Mouse (Mus musculus): ENCODE results near the gene Rfwd3. TPM values are rescaled to one million over a fixed set of nuclear protein-coding genes. Genes with fewer than 3 reads are reported as not detected.

The Rfwd3 gene
- polyA plus RNA-seq, 1 experiment from 2014 or later = 39.8 TPM

- Histone ChIP-seq H3K9me3 (replicated peaks; ENCODE audit: control insufficient read depth, low read length) (no peaks in the 10 kb centered on the region), H3K27me3 (ENCODE audit: control insufficient read depth, insufficient read depth, low read length) (no peaks in the 10 kb centered on the region), H3K27ac (ENCODE audit: low read length) (peak overlapping the region; percentile 11; the same call in 1 of the 2 replicates), H3K4me3 (ENCODE audit: low read length) (no peak overlapping the region), H3K9ac (ENCODE audit: low read length) (no peak overlapping the region), H3K4me2 (ENCODE audit: low read depth, low read length) (no peak overlapping the region), H3K36me3 (ENCODE audit: control insufficient read depth, insufficient read depth) (no peaks in the 10 kb centered on the region), H3K4me1 (ENCODE audit: control insufficient read depth, insufficient read depth, low read length) (peaks cover 4% of the 10 kb centered on the region; the same call in 1 of the 2 replicates)
- 66% methylated on average over 4 of the region's 4 CpGs for WGBS
- no peak for ATAC-seq (replicated peaks; ENCODE audit: extremely low read depth, insufficient read depth, low FRiP score)
Measured at GRCm38 (mm10) chr8:111246287-111246830, 53.7 kb downstream of the Rfwd3 start.

- no peaks in the 10 kb centered on the region for H3K27me3 ChIP-seq (ENCODE audit: control insufficient read depth, insufficient read depth, low read length)
- no peak overlapping the region for H3K4me3 ChIP-seq (ENCODE audit: low read length)
- no peak overlapping the region for H3K27ac ChIP-seq (ENCODE audit: low read length)
- WGBS = 75% methylated on average over 3 of the region's 3 CpGs
- H3K9ac ChIP-seq (ENCODE audit: low read length) = no peak overlapping the region
- H3K36me3 ChIP-seq (ENCODE audit: control insufficient read depth, insufficient read depth) = no peaks in the 10 kb centered on the region
- no peak for ATAC-seq (replicated peaks; ENCODE audit: extremely low read depth, insufficient read depth, low FRiP score)
- no peaks in the 10 kb centered on the region for H3K9me3 ChIP-seq (replicated peaks; ENCODE audit: control insufficient read depth, low read length)
- no peak overlapping the region for H3K4me2 ChIP-seq (ENCODE audit: low read depth, low read length)
- H3K4me1 ChIP-seq (ENCODE audit: control insufficient read depth, insufficient read depth, low read length) = 0 out of 2 replicates have a peak, but pooled peaks cover 2% of the 10 kb centered on the region
Measured at GRCm38 (mm10) chr8:111237301-111237700, 62.7 kb downstream of the Rfwd3 start.

GRCm38 (mm10) chr8:111233730-111234129 lies 66.3 kb downstream of the Rfwd3 start:
- H3K4me2 ChIP-seq (ENCODE audit: low read depth, low read length) = no peak overlapping the region
- H3K27me3 ChIP-seq (ENCODE audit: control insufficient read depth, insufficient read depth, low read length) = no peaks in the 10 kb centered on the region
- 89% methylated on average over 2 of the region's 2 CpGs for WGBS
- H3K36me3 ChIP-seq (ENCODE audit: control insufficient read depth, insufficient read depth) = no peaks in the 10 kb centered on the region
- no peak overlapping the region for H3K9ac ChIP-seq (ENCODE audit: low read length)
- H3K4me1 ChIP-seq (ENCODE audit: control insufficient read depth, insufficient read depth, low read length) = 0 out of 2 replicates have a peak, but pooled peaks cover 2% of the 10 kb centered on the region
- ATAC-seq (replicated peaks; ENCODE audit: extremely low read depth, insufficient read depth, low FRiP score) = no peak
- no peak overlapping the region for H3K27ac ChIP-seq (ENCODE audit: low read length)
- no peaks in the 10 kb centered on the region for H3K9me3 ChIP-seq (replicated peaks; ENCODE audit: control insufficient read depth, low read length)
- H3K4me3 ChIP-seq (ENCODE audit: low read length) = no peak overlapping the region

- WGBS = 66% methylated on average over 5 of the region's 5 CpGs
- H3K4me2 ChIP-seq (ENCODE audit: low read depth, low read length) = no peak overlapping the region
- no peak overlapping the region for H3K4me3 ChIP-seq (ENCODE audit: low read length)
- no peak for ATAC-seq (replicated peaks; ENCODE audit: extremely low read depth, insufficient read depth, low FRiP score)
- peak overlapping the region; percentile 14; the same call in 1 of the 2 replicates for H3K27ac ChIP-seq (ENCODE audit: low read length)
- H3K9me3 ChIP-seq (replicated peaks; ENCODE audit: control insufficient read depth, low read length) = no peaks in the 10 kb centered on the region
- H3K9ac ChIP-seq (ENCODE audit: low read length) = no peak overlapping the region
- H3K36me3 ChIP-seq (ENCODE audit: control insufficient read depth, insufficient read depth) = no peaks in the 10 kb centered on the region
- peaks cover 4% of the 10 kb centered on the region for H3K4me1 ChIP-seq (ENCODE audit: control insufficient read depth, insufficient read depth, low read length)
- no peaks in the 10 kb centered on the region for H3K27me3 ChIP-seq (ENCODE audit: control insufficient read depth, insufficient read depth, low read length)
Measured at GRCm38 (mm10) chr8:111224153-111224552, 75.9 kb downstream of the Rfwd3 start.

Other genes starting within 250 kb of the Rfwd3 start
- 5.6 and 6.4 TPM in 2 replicates for gene Exosc6, start 243.9 kb downstream of the Rfwd3 start, polyA plus RNA-seq (2015; fragmentation: Nextera tagmentation; extraction: Ambion mirVana)
- gene Clec18a, start 207.8 kb downstream of the Rfwd3 start, polyA plus RNA-seq (2015; fragmentation: Nextera tagmentation; extraction: Ambion mirVana) = 0.11 TPM in 1 of 2 replicates, not detected in the other
- gene Pdpr, start 205.6 kb downstream of the Rfwd3 start, polyA plus RNA-seq (2015; fragmentation: Nextera tagmentation; extraction: Ambion mirVana) = 10.3 and 13.6 TPM in 2 replicates
- gene Glg1, start 41.0 kb downstream of the Rfwd3 start, polyA plus RNA-seq (2015; fragmentation: Nextera tagmentation; extraction: Ambion mirVana) = 55.7 and 58.6 TPM in 2 replicates
- gene Mlkl, start 38.0 kb upstream of the Rfwd3 start, polyA plus RNA-seq (2015; fragmentation: Nextera tagmentation; extraction: Ambion mirVana) = 3.0 and 4.4 TPM in 2 replicates
- gene Fa2h, start 93.6 kb upstream of the Rfwd3 start, polyA plus RNA-seq (2015; fragmentation: Nextera tagmentation; extraction: Ambion mirVana) = 0.14 and 0.17 TPM in 2 replicates
- 4.2 and 4.6 TPM in 2 replicates for gene Wdr59, start 221.9 kb upstream of the Rfwd3 start, polyA plus RNA-seq (2015; fragmentation: Nextera tagmentation; extraction: Ambion mirVana)
- gene Znrf1, start 235.9 kb upstream of the Rfwd3 start, polyA plus RNA-seq (2015; fragmentation: Nextera tagmentation; extraction: Ambion mirVana) = 19.7 and 20.8 TPM in 2 replicates